Mouse (Mus musculus) liver, postnatal 0 days (tissue): Measurements from ENCODE around the gene Lysmd1. TPM values are rescaled to one million over a fixed set of nuclear protein-coding genes. Genes with fewer than 3 reads are reported as not detected.

Source experiments
- ATAC-seq: fragments of 200-750 bp; cut with Nextera tagmentation; 2 replicates; pipeline ENCODE4 v1.8.0; 2017; ENCODE audit warnings: mild to moderate bottlenecking, moderate library complexity
- DNase-seq: peaks from one replicate; pipeline ENCODE4 v3.0.0-alpha.2; 2016
- H3K27ac ChIP-seq: fragments of 300-500 bp; sonication (generic); 2 replicates; pipeline ENCODE4 v1.5.1; 2014; ENCODE audit warnings: antibody characterized with exemption, moderate library complexity, mild to moderate bottlenecking, low read depth
- H3K27me3 ChIP-seq: fragments of 300-500 bp; sonication (generic); 2 replicates; pipeline ENCODE4 v1.6.1; 2014; ENCODE audit warnings: low read length, control low read depth, mixed read lengths; ENCODE audit not compliant: insufficient read depth
- H3K36me3 ChIP-seq: fragments of 300-500 bp; sonication (generic); replicated peaks from 2 replicates; pipeline ENCODE4 v1.6.1; 2014; ENCODE audit warnings: mild to moderate bottlenecking, control low read depth, low read length, moderate library complexity, mixed read lengths; ENCODE audit not compliant: insufficient read depth
- H3K4me1 ChIP-seq: fragments of 300-500 bp; sonication (generic); 2 replicates; pipeline ENCODE4 v1.6.1; 2014; ENCODE audit warnings: antibody characterized with exemption, mild to moderate bottlenecking, control low read depth; ENCODE audit not compliant: insufficient read depth
- H3K4me2 ChIP-seq: fragments of 300-500 bp; sonication (generic); 2 replicates; pipeline ENCODE4 v1.6.1; 2014; ENCODE audit warnings: low read depth, mild to moderate bottlenecking, low read length, moderate library complexity, mixed read lengths
- H3K4me3 ChIP-seq: fragments of 300-500 bp; sonication (generic); 2 replicates; pipeline ENCODE4 v1.5.1; 2014; ENCODE audit warnings: low read depth, low read length
- H3K9ac ChIP-seq: fragments of 300-500 bp; sonication (generic); replicated peaks from 2 replicates; pipeline ENCODE4 v1.6.1; 2014; ENCODE audit warnings: mild to moderate bottlenecking, moderate library complexity
- H3K9me3 ChIP-seq: fragments of 300-500 bp; sonication (generic); 2 replicates; pipeline ENCODE4 v1.6.1; 2016; ENCODE audit warnings: mild to moderate bottlenecking, control low read depth, low read length, mixed read lengths
- CTCF ChIP-seq: sonication (generic); IDR thresholded peaks from 2 replicates; pipeline ENCODE4 v1.5.1; 2016; ENCODE audit warnings: antibody characterized with exemption, low read depth
- EP300 ChIP-seq: IDR thresholded peaks from 2 replicates; pipeline ENCODE4 v1.6.1; 2016; ENCODE audit warnings: antibody characterized with exemption, low read depth, mild to moderate bottlenecking
- WGBS: fragments of 180-500 bp; shearing (Covaris S2); extraction: QIAGEN DNeasy Blood & Tissue Kit; methylation state at CpG from one replicate; pipeline ENCODE4 v1.1.7; 2014; ENCODE audit not compliant: insufficient replicate concordance; 5-methylcytosine and 5-hydroxymethylcytosine counted together
- microRNA-seq: library from miRNA; unstranded; fragments of <30 nt; microRNA quantifications from one replicate; pipeline ENCODE4, GENCODE M21; 2016
- polyA plus RNA-seq: library from polyadenylated mRNA; unstranded; fragments of >200 nt; fragmentation: Nextera tagmentation; extraction: Ambion mirVana; gene quantifications from 2 replicates; pipeline ENCODE4 v1.2.1, GENCODE M21; 2015

Lysmd1 gene
- polyA plus RNA-seq, 1 experiment from 2014 or later = 6.7 TPM

- DNase-seq (no peak), ATAC-seq (no peak)
- Histone ChIP-seq H3K27me3 (no peaks in the 10 kb centered on the region), H3K27ac (no peak overlapping the region), H3K9ac (no peak overlapping the region), H3K4me3 (no peak overlapping the region), H3K9me3 (no peaks in the 10 kb centered on the region), H3K36me3 (peaks cover 83% of the 10 kb centered on the region), H3K4me1 (no peaks in the 10 kb centered on the region), H3K4me2 (no peak overlapping the region)
- TF ChIP-seq CTCF = no peak
- TF ChIP-seq EP300 = no peak
- WGBS = 85% methylated on average over 6 of the region's 6 CpGs
Measured at GRCm38 (mm10) chr3:95186888-95187287, 53.0 kb downstream of the Lysmd1 start.

Small RNA genes lying within 50 kb of the gene (microRNA-seq; reads per million reads assigned to microRNA genes)
- not detected for gene Mir8099-1

Other genes starting within 250 kb of the Lysmd1 start
- 172 and 174 TPM in 2 replicates for gene Psmb4, start 247.1 kb upstream of the Lysmd1 start, polyA plus RNA-seq
- 129 and 135 TPM in 2 replicates for gene Selenbp1, start 201.0 kb upstream of the Lysmd1 start, polyA plus RNA-seq
- 1.1 and 1.2 TPM in 2 replicates for gene Rfx5, start 180.0 kb upstream of the Lysmd1 start, polyA plus RNA-seq
- 5.4 and 6.5 TPM in 2 replicates for gene Pi4kb, start 159.4 kb upstream of the Lysmd1 start, polyA plus RNA-seq
- gene Zfp687, start 118.6 kb upstream of the Lysmd1 start, polyA plus RNA-seq = 3.7 and 5.3 TPM in 2 replicates
- gene Psmd4, start 91.5 kb upstream of the Lysmd1 start, polyA plus RNA-seq = 142 and 143 TPM in 2 replicates
- gene Pip5k1a, start 27.2 kb upstream of the Lysmd1 start, polyA plus RNA-seq = 6.4 and 7.1 TPM in 2 replicates
- 27.4 and 27.9 TPM in 2 replicates for gene Vps72, start 23.1 kb upstream of the Lysmd1 start, polyA plus RNA-seq
- 0.19 and 1.5 TPM in 2 replicates for gene Tmod4, start 9.6 kb upstream of the Lysmd1 start, polyA plus RNA-seq
- gene Scnm1, start 77 bp upstream of the Lysmd1 start, polyA plus RNA-seq = 19.3 and 23.7 TPM in 2 replicates
- 13.0 and 13.1 TPM in 2 replicates for gene Tnfaip8l2, start 8.3 kb downstream of the Lysmd1 start, polyA plus RNA-seq
- 0.28 and 0.71 TPM in 2 replicates for gene Sema6c, start 26.4 kb downstream of the Lysmd1 start, polyA plus RNA-seq
- 2.5 and 3.9 TPM in 2 replicates for gene Gabpb2, start 83.8 kb downstream of the Lysmd1 start, polyA plus RNA-seq
- 31.7 and 32.3 TPM in 2 replicates for gene Cdc42se1, start 94.6 kb downstream of the Lysmd1 start, polyA plus RNA-seq
- 2.0 and 2.3 TPM in 2 replicates for gene Mllt11, start 98.1 kb downstream of the Lysmd1 start, polyA plus RNA-seq
- gene Gm128, start 107.5 kb downstream of the Lysmd1 start, polyA plus RNA-seq = 0.08 TPM in 1 of 2 replicates, not detected in the other
- not detected in 2 replicates for gene Bnipl, start 117.1 kb downstream of the Lysmd1 start, polyA plus RNA-seq
- 41.4 and 42.8 TPM in 2 replicates for gene Mindy1, start 147.3 kb downstream of the Lysmd1 start, polyA plus RNA-seq
- 10.6 and 10.7 TPM in 2 replicates for gene Prune1, start 148.0 kb downstream of the Lysmd1 start, polyA plus RNA-seq
- 1.2 TPM in 2 replicates for gene Anxa9, start 173.1 kb downstream of the Lysmd1 start, polyA plus RNA-seq
- 124 and 125 TPM in 2 replicates for gene Cers2, start 180.7 kb downstream of the Lysmd1 start, polyA plus RNA-seq
- 6.3 and 6.6 TPM in 2 replicates for gene Setdb1, start 223.1 kb downstream of the Lysmd1 start, polyA plus RNA-seq